Mouse (Mus musculus) neural tube, embryonic 10.5 days (tissue): Measurements from ENCODE around the gene Hlcs.
A peak's percentile ranks its signal among the peaks of the same experiment; 100 is the strongest.

ENCODE experiments used
- DNase-seq: peaks from one replicate; pipeline ENCODE4 v3.0.0-alpha.2; 2017; ENCODE audit warnings: low spot score; ENCODE audit errors: extremely low spot score

Gene Hlcs

GRCm38 (mm10) chr16:94328881-94329867 is 15.8 kb upstream of the Hlcs start:
- DNase-seq: peak; percentile 45

GRCm38 (mm10) chr16:94327781-94328711 is 14.7 kb upstream of the Hlcs start, which contains the start of gene Ripply3:
Gene Ripply3, plus strand, starts transcription at chr16:94328420.
- peak; percentile 77 for DNase-seq

- DNase-seq: no peak
Measured at GRCm38 (mm10) chr16:94326008-94326407, 12.6 kb upstream of the Hlcs start.

- no peak for DNase-seq
Measured at GRCm38 (mm10) chr16:94323681-94324080, 10.3 kb upstream of the Hlcs start.

- DNase-seq: no peak
Measured at GRCm38 (mm10) chr16:94320223-94320622, 6.9 kb upstream of the Hlcs start.

- no peak for DNase-seq
Measured at GRCm38 (mm10) chr16:94317752-94318151, 4.4 kb upstream of the Hlcs start.

GRCm38 (mm10) chr16:94315215-94315614 is 1.8 kb upstream of the Hlcs start:
- DNase-seq: no peak

- DNase-seq: no peak
Measured at GRCm38 (mm10) chr16:94314626-94315025, 1.3 kb upstream of the Hlcs start.

- peak; percentile 91 for DNase-seq
Measured at GRCm38 (mm10) chr16:94312663-94313228, 625 bp downstream of the Hlcs start.

GRCm38 (mm10) chr16:94311931-94312330 is 1.4 kb downstream of the Hlcs start:
- DNase-seq: no peak

GRCm38 (mm10) chr16:94311416-94311815 is 2.0 kb downstream of the Hlcs start:
- DNase-seq: no peak

- DNase-seq: no peak
Measured at GRCm38 (mm10) chr16:94309025-94309424, 4.3 kb downstream of the Hlcs start.

- DNase-seq: peak; percentile 61
Measured at GRCm38 (mm10) chr16:94307942-94308341, 5.4 kb downstream of the Hlcs start.

GRCm38 (mm10) chr16:94307526-94307925 is 5.8 kb downstream of the Hlcs start:
- DNase-seq: no peak

- no peak for DNase-seq
Measured at GRCm38 (mm10) chr16:94303203-94303535, 10.2 kb downstream of the Hlcs start.

- DNase-seq: peak; percentile 47
Measured at GRCm38 (mm10) chr16:94302274-94303202, 10.8 kb downstream of the Hlcs start.

- DNase-seq: no peak
Measured at GRCm38 (mm10) chr16:94301696-94302095, 11.7 kb downstream of the Hlcs start.

GRCm38 (mm10) chr16:94301194-94301593 is 12.2 kb downstream of the Hlcs start:
- no peak for DNase-seq

- DNase-seq: no peak
Measured at GRCm38 (mm10) chr16:94299210-94299609, 14.2 kb downstream of the Hlcs start.

- no peak for DNase-seq
Measured at GRCm38 (mm10) chr16:94298081-94298480, 15.3 kb downstream of the Hlcs start.
